17 mouse cellular contexts compared by ENCODE assay signal in the genomic region with DNA sequence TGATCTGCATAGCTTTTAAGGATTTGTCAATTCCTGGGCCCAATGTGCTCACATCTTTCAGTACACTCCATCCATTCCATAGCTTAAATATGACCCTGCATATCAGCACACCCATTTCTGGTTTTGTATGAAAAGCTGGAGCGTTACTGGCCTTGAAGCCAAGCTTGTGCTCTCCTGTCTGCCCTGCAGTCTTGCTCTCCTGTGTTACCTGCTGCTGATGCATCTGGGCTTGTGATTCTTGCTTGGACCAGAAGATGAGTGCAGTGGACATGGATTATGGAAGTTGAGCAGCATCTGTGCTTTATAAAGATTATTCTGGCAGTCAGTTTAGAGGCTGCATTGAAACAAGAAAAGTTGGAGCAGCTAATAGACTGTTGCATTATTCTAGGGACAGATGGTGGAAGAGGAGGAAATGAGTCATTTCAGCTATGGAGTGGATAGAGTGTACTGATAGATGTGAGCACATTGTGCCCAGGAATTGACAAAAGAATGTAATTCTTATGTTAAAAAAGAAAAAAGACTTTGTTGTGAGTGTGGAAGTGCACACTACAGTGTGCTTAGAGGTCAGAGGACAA. TPM values are rescaled to one million over a fixed set of nuclear protein-coding genes. Genes with fewer than 3 reads are reported as not detected.
A peak's percentile ranks its signal among the peaks of the same experiment; 100 is the strongest.
DNase-seq lines count a peak whose midpoint lies in the region; ATAC-seq lines count a peak whose summit lies in the region.
"Had no signal": no experiment of that assay in that cellular context is flagged by ENCODE, and none has a peak within 500 bp of the region (broad histone marks: within the 10 kb centered on the region; RNA-seq: fewer than 3 reads in every experiment).

No protein-coding gene starts in this region.

- H3K4me1 ChIP-seq in heart, embryonic 15.5 days (replicated peaks), result peaks cover 31% of the 10 kb centered on the region
- peaks cover 35% of the 10 kb centered on the region for H3K4me1 ChIP-seq in liver, embryonic 12.5 days
- H3K4me1 ChIP-seq in hindbrain, embryonic 10.5 days (replicated peaks), result peaks cover 4% of the 10 kb centered on the region; the same call in 1 of the 2 replicates
- H3K4me1 ChIP-seq: midbrain, embryonic 15.5 days had no signal

- no peak overlapping the region for H3K4me3 ChIP-seq in heart, embryonic 15.5 days
- no peak overlapping the region for H3K4me3 ChIP-seq in liver, embryonic 12.5 days
- H3K4me3 ChIP-seq in hindbrain, embryonic 10.5 days, result no peak overlapping the region
- H3K4me3 ChIP-seq: kidney, embryonic 15.5 days; liver, embryonic 15.5 days; midbrain, embryonic 15.5 days had no signal

- no peaks in the 10 kb centered on the region for H3K27me3 ChIP-seq in heart, embryonic 15.5 days
- H3K27me3 ChIP-seq in liver, embryonic 12.5 days (replicated peaks), result no peaks in the 10 kb centered on the region
- H3K27me3 ChIP-seq in hindbrain, embryonic 10.5 days (ENCODE audit: insufficient read depth, poor library complexity, severe bottlenecking), result no peaks in the 10 kb centered on the region
- H3K27me3 ChIP-seq: kidney, embryonic 15.5 days; liver, embryonic 15.5 days; midbrain, embryonic 15.5 days had no signal

- peak overlapping the region; percentile 5; the same call in 1 of the 2 replicates for H3K27ac ChIP-seq in heart, embryonic 15.5 days
- H3K27ac ChIP-seq in liver, embryonic 12.5 days, result 0 out of 2 replicates have a peak overlapping the region, but pooled peaks have one; percentile 16
- H3K27ac ChIP-seq in hindbrain, embryonic 10.5 days, result no peak overlapping the region
- H3K27ac ChIP-seq: kidney, embryonic 15.5 days; liver, embryonic 15.5 days; midbrain, embryonic 15.5 days had no signal

- no peaks in the 10 kb centered on the region for H3K36me3 ChIP-seq in heart, embryonic 15.5 days
- no peaks in the 10 kb centered on the region for H3K36me3 ChIP-seq in liver, embryonic 12.5 days
- H3K36me3 ChIP-seq in hindbrain, embryonic 10.5 days, result peaks cover 11% of the 10 kb centered on the region; the same call in 1 of the 2 replicates
- H3K36me3 ChIP-seq: kidney, embryonic 15.5 days; liver, embryonic 15.5 days; midbrain, embryonic 15.5 days had no signal

- 0 out of 2 replicates have a peak, but pooled peaks have one; percentile 31 for ATAC-seq in heart, embryonic 15.5 days (replicated peaks; ENCODE audit: insufficient number of reproducible peaks, insufficient read depth, low FRiP score, low read depth)
- ATAC-seq in liver, embryonic 12.5 days, result no peak
- ATAC-seq: CD4-positive, CD25-positive, alpha-beta regulatory T cell, adult 4 months; forebrain, postnatal 0 days; midbrain, embryonic 15.5 days had no signal

- DNase-seq in heart, adult 8-10 months (ENCODE audit: low spot score), result no peak
- no peak for DNase-seq in liver
- DNase-seq in Muller cell, postnatal 12 days (ENCODE audit: inconsistent ontology term), result peak; percentile 60
- peak; percentile 52 for DNase-seq in layer of hippocampus, adult 9-11 months
- no peak for DNase-seq in hindbrain, embryonic 10.5 days (ENCODE audit: low spot score)
- DNase-seq: cerebellum, adult 11 months; forebrain, postnatal 0 days; heart, adult 18-20 months; heart, postnatal 36 days; lung, postnatal 36 days; right cerebral cortex, postnatal 25 days had no signal

- H3K9ac ChIP-seq in heart, embryonic 15.5 days, result no peak overlapping the region
- H3K9ac ChIP-seq in liver, embryonic 12.5 days, result no peak overlapping the region
- H3K9ac ChIP-seq: forebrain, postnatal 0 days; kidney, embryonic 15.5 days; liver, embryonic 15.5 days; midbrain, embryonic 15.5 days had no signal

- H3K9me3 ChIP-seq in heart, embryonic 15.5 days (replicated peaks), result no peaks in the 10 kb centered on the region
- H3K9me3 ChIP-seq in liver, embryonic 12.5 days (replicated peaks), result no peaks in the 10 kb centered on the region
- H3K9me3 ChIP-seq in hindbrain, embryonic 10.5 days, result no peaks in the 10 kb centered on the region
- H3K9me3 ChIP-seq: kidney, embryonic 15.5 days; liver, embryonic 15.5 days; midbrain, embryonic 15.5 days had no signal

- WGBS in heart, embryonic 15.5 days, result 78% methylated on average over 1 of the region's 1 CpGs
- WGBS in liver, embryonic 12.5 days (ENCODE audit: insufficient replicate concordance), result 70% methylated on average over 1 of the region's 1 CpGs
- WGBS in hindbrain, embryonic 10.5 days, result 92% methylated on average over 1 of the region's 1 CpGs

- H3K4me2 ChIP-seq in heart, embryonic 15.5 days, result no peak overlapping the region
- H3K4me2 ChIP-seq in liver, embryonic 12.5 days, result no peak overlapping the region
- H3K4me2 ChIP-seq: kidney, embryonic 15.5 days; liver, embryonic 15.5 days; midbrain, embryonic 15.5 days had no signal

RNA-seq across cellular contexts. Expression of a gene that starts 19.6 kb away (rescaled TPM):
- polyA plus RNA-seq in heart, embryonic 15.5 days (2015; fragmentation: Nextera tagmentation; extraction: Ambion mirVana), result 58.8 and 66.8 TPM in 2 replicates
- total RNA-seq in heart, adult 8-10 months (2022), result 10 to 100 TPM; 44.2 to 51.4 (median 46.2) TPM
- 34.5 and 36.0 TPM in 2 replicates for polyA plus RNA-seq in liver, embryonic 12.5 days (2016; fragmentation: Nextera tagmentation; extraction: Ambion mirVana)
- polyA plus RNA-seq in hindbrain, embryonic 10.5 days (2016; fragmentation: Nextera tagmentation; extraction: Ambion mirVana), result 89.8 and 94.9 TPM in 2 replicates

Comparison
In these comparisons a context has a peak if more than half of its experiments do, and no peak if none do; other contexts are left out.
1. DNase-seq: peak in Muller cell, postnatal 12 days (single experiment) and layer of hippocampus, adult 9-11 months (single experiment); none in heart, adult 8-10 months (single experiment), liver (single experiment) and hindbrain, embryonic 10.5 days (single experiment).